Mouse (Mus musculus) intestine, embryonic 16.5 days (tissue): ENCODE measurements around the gene Xxylt1. TPM values are rescaled to one million over a fixed set of nuclear protein-coding genes. Genes with fewer than 3 reads are reported as not detected.

Experiments
- ATAC-seq: fragments of 200-750 bp; cut with Nextera tagmentation; 2 replicates; pipeline ENCODE4 v1.8.0; 2017; ENCODE audit warnings: moderate TSS enrichment, moderate library complexity
- H3K27ac ChIP-seq: fragments of 300-500 bp; sonication (generic); 2 replicates; pipeline ENCODE4 v1.5.1; 2014; ENCODE audit warnings: mild to moderate bottlenecking, low read length
- H3K27me3 ChIP-seq: fragments of 300-500 bp; sonication (generic); replicated peaks from 2 replicates; pipeline ENCODE4 v1.6.1; 2014; ENCODE audit warnings: low read length, control low read depth, mixed read lengths; ENCODE audit not compliant: control insufficient read depth, insufficient read depth
- H3K36me3 ChIP-seq: fragments of 300-500 bp; sonication (generic); 2 replicates; pipeline ENCODE4 v1.6.1; 2014; ENCODE audit warnings: low read length, control low read depth; ENCODE audit not compliant: control insufficient read depth, insufficient read depth
- H3K4me1 ChIP-seq: fragments of 300-500 bp; sonication (generic); 2 replicates; pipeline ENCODE4 v1.6.1; 2014; ENCODE audit warnings: low read length, control low read depth, mixed read lengths; ENCODE audit not compliant: control insufficient read depth, insufficient read depth
- H3K4me2 ChIP-seq: fragments of 300-500 bp; sonication (generic); 2 replicates; pipeline ENCODE4 v1.6.1; 2014; ENCODE audit warnings: low read depth, low read length, control low read depth
- H3K4me3 ChIP-seq: fragments of 300-500 bp; sonication (generic); 2 replicates; pipeline ENCODE4 v1.5.1; 2014; ENCODE audit warnings: mild to moderate bottlenecking, low read length
- H3K9ac ChIP-seq: fragments of 300-500 bp; sonication (generic); 2 replicates; pipeline ENCODE4 v1.6.1; 2014; ENCODE audit warnings: low read depth, low read length
- H3K9me3 ChIP-seq: fragments of 300-500 bp; sonication (generic); 2 replicates; pipeline ENCODE4 v1.6.1; 2016; ENCODE audit warnings: low read length, control low read depth; ENCODE audit not compliant: control insufficient read depth
- WGBS: fragments of 180-500 bp; shearing (Covaris S2); extraction: QIAGEN DNeasy Blood & Tissue Kit; methylation state at CpG from one replicate; pipeline ENCODE4 v1.1.7; 2014; 5-methylcytosine and 5-hydroxymethylcytosine counted together
- polyA plus RNA-seq: library from polyadenylated mRNA; unstranded; fragments of >200 nt; fragmentation: Nextera tagmentation; extraction: Ambion mirVana; gene quantifications from 2 replicates; pipeline ENCODE4 v1.2.1, GENCODE M21; 2015

Xxylt1 gene
- polyA plus RNA-seq, 1 experiment from 2014 or later, result 4.9 TPM

- H3K4me2 ChIP-seq, result no peak overlapping the region
- no peak for ATAC-seq
- H3K4me1 ChIP-seq, result no peaks in the 10 kb centered on the region
- no peaks in the 10 kb centered on the region; the same call in 1 of the 2 replicates for H3K9me3 ChIP-seq
- no peak overlapping the region for H3K4me3 ChIP-seq
- no peaks in the 10 kb centered on the region for H3K36me3 ChIP-seq
- H3K9ac ChIP-seq, result no peak overlapping the region
- no peaks in the 10 kb centered on the region for H3K27me3 ChIP-seq
- H3K27ac ChIP-seq, result no peak overlapping the region
- WGBS, result 87% methylated on average over 8 of the region's 8 CpGs
Observed at GRCm38 (mm10) chr16:31035651-31036245, 45.5 kb downstream of the Xxylt1 start.

GRCm38 (mm10) chr16:31035235-31035634, 46.0 kb downstream of the Xxylt1 start:
- H3K27me3 ChIP-seq, result no peaks in the 10 kb centered on the region
- H3K9ac ChIP-seq, result no peak overlapping the region
- H3K4me2 ChIP-seq, result no peak overlapping the region
- no peak overlapping the region for H3K27ac ChIP-seq
- 66% methylated on average over 7 of the region's 7 CpGs for WGBS
- H3K9me3 ChIP-seq, result no peaks in the 10 kb centered on the region; the same call in 1 of the 2 replicates
- H3K36me3 ChIP-seq, result no peaks in the 10 kb centered on the region
- no peaks in the 10 kb centered on the region for H3K4me1 ChIP-seq
- no peak overlapping the region for H3K4me3 ChIP-seq
- ATAC-seq, result no peak

GRCm38 (mm10) chr16:31034051-31034450, 47.2 kb downstream of the Xxylt1 start:
- H3K36me3 ChIP-seq, result no peaks in the 10 kb centered on the region
- 67% methylated on average over 3 of the region's 3 CpGs for WGBS
- H3K27ac ChIP-seq, result no peak overlapping the region; the same call in 1 of the 2 replicates
- no peak overlapping the region for H3K9ac ChIP-seq
- H3K4me2 ChIP-seq, result no peak overlapping the region
- no peaks in the 10 kb centered on the region; the same call in 1 of the 2 replicates for H3K9me3 ChIP-seq
- ATAC-seq, result no peak
- H3K4me1 ChIP-seq, result no peaks in the 10 kb centered on the region
- no peaks in the 10 kb centered on the region for H3K27me3 ChIP-seq
- no peak overlapping the region for H3K4me3 ChIP-seq

- 0 out of 2 replicates have a peak, but pooled peaks cover 3% of the 10 kb centered on the region for H3K4me1 ChIP-seq
- H3K27me3 ChIP-seq, result no peaks in the 10 kb centered on the region
- no peaks in the 10 kb centered on the region for H3K9me3 ChIP-seq
- 64% methylated on average over 11 of the region's 11 CpGs for WGBS
- no peak overlapping the region for H3K4me3 ChIP-seq
- no peak for ATAC-seq
- no peak overlapping the region for H3K4me2 ChIP-seq
- no peak overlapping the region for H3K27ac ChIP-seq
- no peak overlapping the region for H3K9ac ChIP-seq
- H3K36me3 ChIP-seq, result no peaks in the 10 kb centered on the region
Observed at GRCm38 (mm10) chr16:31029739-31030485, 51.3 kb downstream of the Xxylt1 start.

- H3K27me3 ChIP-seq, result no peaks in the 10 kb centered on the region
- 0 out of 2 replicates have a peak, but pooled peaks cover 7% of the 10 kb centered on the region for H3K4me1 ChIP-seq
- H3K27ac ChIP-seq, result no peak overlapping the region
- no peak overlapping the region for H3K4me2 ChIP-seq
- no peaks in the 10 kb centered on the region for H3K36me3 ChIP-seq
- H3K9ac ChIP-seq, result no peak overlapping the region
- no peak for ATAC-seq
- H3K4me3 ChIP-seq, result no peak overlapping the region
- no peaks in the 10 kb centered on the region for H3K9me3 ChIP-seq
Observed at GRCm38 (mm10) chr16:31027675-31028074, 53.6 kb downstream of the Xxylt1 start.

- H3K27me3 ChIP-seq, result no peaks in the 10 kb centered on the region
- no peak for ATAC-seq
- H3K36me3 ChIP-seq, result no peaks in the 10 kb centered on the region
- H3K4me2 ChIP-seq, result no peak overlapping the region
- H3K9ac ChIP-seq, result no peak overlapping the region
- H3K4me3 ChIP-seq, result no peak overlapping the region
- 0 out of 2 replicates have a peak, but pooled peaks cover 7% of the 10 kb centered on the region for H3K4me1 ChIP-seq
- no peak overlapping the region for H3K27ac ChIP-seq
- 92% methylated on average over 7 of the region's 7 CpGs for WGBS
- H3K9me3 ChIP-seq, result no peaks in the 10 kb centered on the region
Observed at GRCm38 (mm10) chr16:31025516-31025915, 55.7 kb downstream of the Xxylt1 start.

- ATAC-seq, result no peak
Observed at GRCm38 (mm10) chr16:31024997-31025396, 56.2 kb downstream of the Xxylt1 start.

GRCm38 (mm10) chr16:31024221-31024620, 57.0 kb downstream of the Xxylt1 start:
- H3K27me3 ChIP-seq, result no peaks in the 10 kb centered on the region
- ATAC-seq, result no peak
- WGBS, result 81% methylated on average over 7 of the region's 7 CpGs

More at GRCm38 (mm10) chr16:31024997-31025396, 56.2 kb downstream of the Xxylt1 start:
- Histone ChIP-seq H3K27me3 (no peaks in the 10 kb centered on the region), H3K9me3 (no peaks in the 10 kb centered on the region), H3K4me3 (no peak overlapping the region), H3K36me3 (no peaks in the 10 kb centered on the region), H3K4me1 (0 out of 2 replicates have a peak, but pooled peaks cover 7% of the 10 kb centered on the region), H3K27ac (peak overlapping the region; percentile 46; the same call in 1 of the 2 replicates), H3K4me2 (no peak overlapping the region), H3K9ac (no peak overlapping the region)
- WGBS, result 60% methylated on average over 4 of the region's 4 CpGs

GRCm38 (mm10) chr16:31023803-31024202, 57.4 kb downstream of the Xxylt1 start:
- Histone ChIP-seq H3K4me2 (no peak overlapping the region), H3K9ac (no peak overlapping the region), H3K4me1 (0 out of 2 replicates have a peak, but pooled peaks cover 7% of the 10 kb centered on the region), H3K27ac (no peak overlapping the region), H3K4me3 (no peak overlapping the region), H3K9me3 (no peaks in the 10 kb centered on the region), H3K36me3 (no peaks in the 10 kb centered on the region), H3K27me3 (no peaks in the 10 kb centered on the region)
- ATAC-seq, result no peak
- 86% methylated on average over 8 of the region's 8 CpGs for WGBS

More at GRCm38 (mm10) chr16:31024221-31024620, 57.0 kb downstream of the Xxylt1 start:
- Histone ChIP-seq H3K4me3 (no peak overlapping the region), H3K27ac (no peak overlapping the region), H3K36me3 (no peaks in the 10 kb centered on the region), H3K4me2 (no peak overlapping the region), H3K9ac (no peak overlapping the region), H3K9me3 (no peaks in the 10 kb centered on the region), H3K4me1 (0 out of 2 replicates have a peak, but pooled peaks cover 7% of the 10 kb centered on the region)
